Mouse (Mus musculus): ENCODE data around the gene Mpc2.
A peak's percentile ranks its signal among the peaks of the same experiment; 100 is the strongest.

Mpc2 gene

DNA sequence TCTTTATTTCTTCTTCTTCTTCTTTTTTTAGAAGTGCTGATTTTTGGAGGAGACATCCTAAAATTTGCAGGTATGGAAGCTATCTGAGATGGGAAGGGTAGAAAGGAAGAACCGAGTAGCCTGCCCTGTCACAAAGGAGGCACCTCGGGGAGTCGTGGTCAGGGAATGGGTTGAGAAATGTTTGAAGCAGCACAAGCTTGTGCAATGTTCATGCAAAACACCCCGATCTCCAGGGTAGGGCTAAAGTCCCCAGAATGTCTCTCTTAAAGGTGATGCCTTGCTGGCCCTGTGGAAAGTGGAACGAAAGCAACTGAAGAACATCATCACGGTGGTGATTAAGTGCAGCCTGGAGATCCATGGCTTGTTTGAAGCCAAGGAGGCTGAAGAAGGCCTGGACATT, 45.9 kb downstream of the Mpc2 start:
- DNase-seq, result no peak

DNA sequence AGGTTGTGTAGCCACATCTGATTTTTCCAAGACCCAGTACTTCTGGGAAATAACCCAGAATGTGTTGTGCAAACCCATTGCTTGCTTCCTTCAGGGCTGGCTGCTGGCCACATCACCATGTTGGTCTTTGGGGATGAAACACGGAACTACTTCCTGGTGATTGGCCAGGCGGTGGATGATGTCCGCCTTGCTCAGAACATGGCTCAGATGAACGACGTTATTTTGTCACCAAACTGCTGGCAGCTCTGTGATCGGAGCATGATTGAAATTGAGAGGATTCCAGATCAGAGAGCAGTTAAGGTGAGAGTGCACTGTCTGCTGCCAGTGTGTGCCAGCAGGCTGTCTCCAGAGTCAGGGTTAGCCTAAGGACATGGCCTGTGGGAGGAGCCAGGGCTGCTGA, 49.7 kb downstream of the Mpc2 start:
- DNase-seq, result peak; percentile 13

DNA sequence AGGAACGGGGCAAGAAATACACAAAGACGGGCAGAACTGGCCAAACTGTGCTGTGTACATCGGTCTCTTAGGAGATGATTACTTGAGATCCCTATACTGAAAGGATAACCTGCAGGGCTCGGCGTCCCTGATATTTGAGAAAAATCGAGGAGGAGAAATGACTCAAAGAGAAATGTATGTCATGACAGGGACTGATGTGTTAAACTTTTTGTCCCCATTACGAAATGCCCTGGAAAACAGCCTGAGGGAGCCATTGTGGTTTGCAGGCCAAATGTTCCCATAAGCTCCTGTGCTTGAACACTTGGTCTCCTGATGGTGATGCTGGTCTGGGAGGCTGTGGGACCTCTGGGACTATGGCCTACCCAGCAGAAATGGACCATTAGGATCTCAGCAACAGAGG, 60.3 kb downstream of the Mpc2 start:
- DNase-seq, result no peak
